Mouse (Mus musculus) CD4-positive helper T cell, adult 2 months (primary cell): ENCODE measurements at regions not wholly inside any gene's neighbourhood (a gene's known extent, or its start where the extent isn't known, plus 50 kb on each side); places are given as distances from the start of the nearest gene placed in this dataset.
"Not testable (repeated sequence)": the region's sequence is repeated elsewhere in the genome, so short reads cannot be mapped to it uniquely, and the experiment has no call there.

Experiments used
- DNase-seq: peaks from one replicate; pipeline ENCODE4 v3.0.0-alpha.2; 2012; ENCODE audit warnings: low read depth, missing footprints, low spot score

- DNase-seq = no peak
These were observed 55.6 kb upstream of the Zfp366 start for GRCm38 (mm10) chr13:99128979-99129378.

- no peak for DNase-seq
These were observed 56.3 kb upstream of the Zfp366 start for GRCm38 (mm10) chr13:99128284-99128691.

GRCm38 (mm10) chr13:99127716-99128115 lies 56.9 kb upstream of the Zfp366 start:
- DNase-seq = no peak

DNA sequence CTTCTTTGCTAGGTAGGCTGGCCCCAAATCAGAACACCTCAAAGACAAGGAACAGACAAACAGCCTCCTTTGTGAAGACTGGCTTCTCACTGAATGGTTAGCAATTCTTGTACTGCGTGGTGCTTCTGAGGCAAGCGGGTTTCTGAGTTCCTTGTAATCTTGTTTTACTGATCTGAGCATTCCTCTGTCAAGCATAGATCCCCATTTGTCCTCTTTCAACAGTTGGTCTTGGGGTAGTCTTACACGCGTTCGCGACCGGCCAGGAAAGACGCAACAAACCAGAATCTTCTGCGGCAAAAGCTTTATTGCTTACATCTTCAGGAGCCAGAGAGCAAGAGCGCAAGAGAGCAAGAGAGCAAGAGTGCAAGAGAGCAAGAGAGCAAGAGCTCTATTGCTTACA lies 57.7 kb upstream of the Zfp366 start:
- not testable (repeated sequence) for DNase-seq

GRCm38 (mm10) chr13:99126538-99126937 lies 58.1 kb upstream of the Zfp366 start:
- DNase-seq = no peak

DNA sequence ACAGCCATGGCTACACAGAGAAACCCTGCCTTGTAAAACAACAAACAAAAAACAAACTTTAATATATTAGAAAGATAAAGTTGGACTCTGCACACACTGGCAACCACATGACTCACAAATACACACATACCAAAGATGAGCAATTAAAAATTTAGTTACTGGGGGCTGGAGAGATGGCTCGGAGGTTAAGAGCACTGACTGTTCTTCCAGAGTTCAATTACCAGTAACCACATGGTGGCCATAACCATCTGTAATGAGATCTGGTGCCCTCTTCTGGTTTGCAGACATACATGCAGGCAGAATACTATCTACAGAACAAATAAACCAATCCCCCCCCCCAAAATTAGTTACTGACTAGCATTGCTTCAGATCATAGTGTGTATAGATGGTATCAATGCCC lies 58.7 kb upstream of the Zfp366 start:
- DNase-seq = peak; percentile 15

GRCm38 (mm10) chr13:99124894-99125570 lies 59.6 kb upstream of the Zfp366 start:
- DNase-seq = no peak

DNA sequence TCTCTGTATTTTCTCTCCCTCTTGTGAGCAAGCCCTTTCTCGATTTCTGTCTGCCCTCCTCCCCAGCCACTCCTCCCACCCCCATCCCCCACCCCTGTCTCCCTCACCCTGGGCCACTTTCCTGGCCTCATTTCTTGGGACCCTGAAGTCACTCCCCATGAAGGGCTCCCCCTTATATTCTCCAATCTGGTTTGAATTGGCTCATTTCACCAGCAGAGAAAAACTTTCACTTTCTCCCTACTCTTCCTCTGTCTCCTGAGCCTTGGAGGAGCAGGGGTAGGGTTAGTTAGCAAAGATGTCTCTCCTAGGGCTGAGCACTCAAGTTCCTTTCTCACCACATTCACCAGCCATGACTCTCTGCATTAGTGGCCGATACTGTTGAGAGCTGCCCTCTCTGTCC lies 60.5 kb upstream of the Zfp366 start:
- no peak for DNase-seq

DNA sequence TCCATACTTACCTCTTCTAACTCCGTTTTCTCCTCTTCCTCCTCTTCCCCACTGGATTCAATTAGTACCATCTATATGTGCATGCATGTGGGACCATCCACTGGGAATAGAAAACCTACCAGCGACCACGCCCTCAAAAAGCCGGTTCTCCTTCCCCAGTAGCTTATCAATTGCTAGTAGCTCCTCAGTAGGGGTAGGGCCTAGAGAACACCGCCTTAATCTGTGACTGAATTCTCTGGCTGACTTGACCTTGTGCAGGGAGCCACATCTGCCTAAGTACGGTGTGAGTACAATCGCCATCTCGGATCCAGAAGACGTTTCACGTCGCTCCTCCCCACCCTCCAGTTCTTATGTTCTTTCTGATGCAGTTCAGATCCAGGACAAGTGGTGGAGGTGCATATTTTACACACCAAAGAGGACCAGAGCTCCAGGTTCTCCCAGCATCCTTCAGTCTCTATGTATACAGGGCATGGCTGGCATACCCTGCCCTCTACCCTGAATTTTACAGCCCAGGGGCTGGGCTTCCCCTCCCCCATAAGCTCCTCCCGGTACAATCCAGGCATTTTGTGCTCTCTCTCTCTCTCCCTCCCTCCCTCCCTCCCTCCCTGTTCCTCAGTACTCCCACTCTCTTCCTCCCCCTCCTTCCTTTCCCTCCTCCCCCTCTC lies 61.0 kb upstream of the Zfp366 start:
- DNase-seq = no peak

- DNase-seq = not testable (repeated sequence)
These were observed 62.1 kb upstream of the Zfp366 start for GRCm38 (mm10) chr13:99122539-99122938.

DNA sequence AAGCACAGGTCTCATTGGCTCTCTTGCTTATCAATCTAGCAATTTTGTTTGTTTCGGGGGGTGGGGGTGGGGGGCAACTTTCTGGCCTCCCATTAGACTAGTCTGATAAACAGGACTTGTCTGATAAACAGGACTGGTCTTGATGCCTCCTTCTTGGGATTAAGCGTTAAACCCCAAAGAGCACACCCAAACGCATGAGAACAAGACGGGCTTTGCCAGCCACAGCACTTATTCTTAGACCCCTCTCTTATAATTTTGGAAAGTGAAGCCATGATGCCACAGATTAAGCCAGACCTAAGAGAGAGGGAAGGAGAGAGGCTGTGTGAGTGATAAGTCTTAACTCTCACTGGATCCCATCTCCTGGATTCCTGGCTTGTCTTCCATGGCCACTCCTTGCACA lies 63.5 kb upstream of the Zfp366 start:
- no peak for DNase-seq

DNA sequence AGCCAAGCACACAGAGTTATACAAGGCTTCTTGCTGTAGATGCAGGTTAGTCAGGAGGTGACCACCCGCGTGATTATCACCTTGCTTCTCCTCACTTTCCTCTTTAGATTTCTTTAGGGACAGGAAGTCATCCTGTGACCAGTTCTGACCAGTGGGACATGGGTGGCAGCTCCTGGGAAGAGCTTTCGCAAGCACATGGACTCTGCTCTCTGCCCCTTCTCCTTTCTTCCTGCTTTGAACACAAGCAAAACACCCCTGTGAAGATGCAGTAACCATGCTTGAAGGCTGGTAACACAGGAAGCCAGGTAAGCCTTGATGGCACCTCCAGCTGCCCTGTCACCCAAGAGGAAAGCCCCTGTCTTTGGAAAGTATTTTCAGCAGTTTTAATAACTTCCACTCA lies 64.7 kb upstream of the Zfp366 start:
- DNase-seq = no peak

- DNase-seq = no peak
These were observed 65.7 kb upstream of the Zfp366 start for GRCm38 (mm10) chr13:99118901-99119300.

GRCm38 (mm10) chr13:99115541-99115940 lies 69.1 kb upstream of the Zfp366 start:
- DNase-seq = no peak

DNA sequence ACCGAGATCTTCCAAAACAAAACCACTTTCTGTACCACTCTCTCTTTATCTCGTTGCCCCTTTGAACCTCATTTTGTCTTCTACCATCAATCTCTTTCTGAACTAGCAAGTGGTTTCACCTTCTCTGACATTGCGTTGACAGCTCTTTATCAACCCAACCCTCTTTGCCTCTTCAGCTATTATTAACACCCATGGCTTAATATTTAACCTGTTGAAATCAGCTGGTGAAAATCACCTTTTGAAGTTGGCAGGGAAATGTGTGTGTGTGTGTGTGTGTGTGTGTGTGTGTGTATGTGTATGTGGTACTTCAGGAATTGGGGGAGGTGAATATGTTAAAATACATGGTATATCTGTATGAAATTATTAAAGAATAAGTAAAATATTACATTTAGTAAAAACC lies 70.1 kb upstream of the Zfp366 start:
- DNase-seq = no peak

GRCm38 (mm10) chr13:99111736-99112386 lies 72.8 kb upstream of the Zfp366 start:
- DNase-seq = no peak

DNA sequence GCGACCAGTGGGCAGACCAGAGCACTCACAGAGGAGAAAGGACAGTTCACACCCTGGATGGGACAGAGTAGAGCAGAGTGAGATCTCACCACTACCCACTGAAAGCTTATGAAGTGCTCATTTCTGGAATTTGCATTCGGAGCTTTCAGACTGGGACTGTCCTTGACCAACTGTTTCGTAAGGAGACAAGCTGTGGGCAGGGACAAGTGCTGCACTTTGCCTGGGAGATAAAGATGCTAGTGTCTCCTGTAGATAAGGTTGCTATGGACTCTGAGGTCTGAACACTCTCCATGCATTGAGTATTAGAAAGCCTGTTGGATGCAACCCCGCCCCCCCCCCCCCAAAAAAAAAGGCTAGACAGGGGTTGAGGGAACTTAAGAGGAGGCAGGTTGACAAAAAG lies 76.6 kb upstream of the Zfp366 start:
- no peak for DNase-seq

GRCm38 (mm10) chr13:99102089-99102681 lies 82.4 kb upstream of the Zfp366 start:
- DNase-seq = no peak

- no peak for DNase-seq
These were observed 83.9 kb upstream of the Zfp366 start for GRCm38 (mm10) chr13:99100430-99101409.

DNA sequence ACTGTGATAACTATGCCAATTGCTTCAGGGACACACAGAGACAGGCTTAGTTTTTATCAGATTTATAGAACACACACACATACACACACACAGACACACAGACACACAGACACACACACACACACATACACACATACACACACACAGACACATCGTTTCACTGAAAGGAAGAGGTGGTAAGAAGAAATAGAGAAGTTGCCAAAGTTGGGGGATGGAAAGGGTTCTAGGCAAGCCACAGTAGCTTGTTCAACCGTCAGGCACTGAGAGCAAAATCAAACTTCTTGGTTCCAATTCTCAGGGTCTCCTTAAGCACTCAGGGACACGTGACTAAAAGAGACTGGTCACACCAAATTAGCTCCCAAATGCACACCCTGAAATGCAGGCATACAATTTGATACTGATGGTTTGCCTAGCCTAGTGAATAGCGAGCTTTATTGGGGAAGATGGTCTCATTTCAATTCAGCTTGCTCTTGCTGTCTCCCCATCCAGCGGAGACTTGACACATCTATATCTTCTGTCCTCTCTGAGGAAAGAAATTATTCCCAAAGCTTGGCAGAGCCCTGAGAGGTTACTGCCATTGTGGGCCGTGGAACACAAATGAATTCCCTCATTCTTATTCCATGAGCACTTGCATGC lies 84.7 kb upstream of the Zfp366 start:
- no peak for DNase-seq

DNA sequence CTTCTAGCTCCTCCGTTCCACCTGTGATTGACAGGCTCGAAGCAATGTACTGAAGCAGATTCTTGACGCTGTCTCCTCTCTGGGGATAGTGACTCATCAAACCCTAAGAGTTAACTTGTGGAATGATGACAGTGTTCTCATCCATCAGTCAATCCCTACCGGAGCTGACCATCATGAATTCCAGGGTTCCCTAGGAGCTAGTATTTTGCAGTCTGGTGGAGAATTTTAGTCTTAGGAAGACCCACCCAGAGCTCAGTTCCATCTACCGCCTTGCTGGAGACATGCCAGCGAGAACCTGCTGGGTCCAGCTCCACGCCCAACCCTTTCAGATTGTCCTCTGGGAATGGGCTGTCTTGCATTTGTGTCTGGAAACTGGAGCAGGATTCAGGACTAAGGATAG lies 85.4 kb upstream of the Zfp366 start:
- no peak for DNase-seq
